Mouse (Mus musculus): ENCODE measurements around the gene Otoa.

Gene Otoa

GRCm38 (mm10) chr7:121082949-121083513 is 1.6 kb downstream of the Otoa start:
- DNase-seq, result peak; percentile 83

GRCm38 (mm10) chr7:121084840-121085453 is 3.5 kb downstream of the Otoa start:
- DNase-seq, result peak; percentile 85

GRCm38 (mm10) chr7:121085500-121085899 is 4.0 kb downstream of the Otoa start:
- DNase-seq, result peak; percentile 96

GRCm38 (mm10) chr7:121088745-121089144 is 7.3 kb downstream of the Otoa start:
- peak; percentile 64 for DNase-seq

- DNase-seq, result no peak
These were observed 9.3 kb downstream of the Otoa start for GRCm38 (mm10) chr7:121090748-121091147.

- DNase-seq, result no peak
These were observed 11.6 kb downstream of the Otoa start for GRCm38 (mm10) chr7:121093026-121093425.

GRCm38 (mm10) chr7:121098614-121099389 is 17.4 kb downstream of the Otoa start:
- peak; percentile 69 for DNase-seq

- peak; percentile 97 for DNase-seq
These were observed 26.4 kb downstream of the Otoa start for GRCm38 (mm10) chr7:121107851-121108250.

- DNase-seq, result peak; percentile 89
These were observed 29.9 kb downstream of the Otoa start for GRCm38 (mm10) chr7:121111321-121111720.

- DNase-seq, result no peak
These were observed 30.3 kb downstream of the Otoa start for GRCm38 (mm10) chr7:121111762-121112161.

GRCm38 (mm10) chr7:121120143-121120818 is 38.8 kb downstream of the Otoa start:
- DNase-seq, result peak; percentile 98

- no peak for DNase-seq
These were observed 49.4 kb downstream of the Otoa start for GRCm38 (mm10) chr7:121130837-121131236.

GRCm38 (mm10) chr7:121141274-121141673 is 59.8 kb downstream of the Otoa start:
- DNase-seq, result no peak

- no peak for DNase-seq
These were observed 69.2 kb downstream of the Otoa start for GRCm38 (mm10) chr7:121150662-121151061.

GRCm38 (mm10) chr7:121152186-121152585 is 70.7 kb downstream of the Otoa start:
- no peak for DNase-seq

- no peak for DNase-seq
These were observed 84.2 kb downstream of the Otoa start for GRCm38 (mm10) chr7:121165616-121166015.

- DNase-seq, result no peak
These were observed 90.4 kb downstream of the Otoa start for GRCm38 (mm10) chr7:121171888-121172287.

GRCm38 (mm10) chr7:121187201-121187786 is 105.8 kb downstream of the Otoa start:
- DNase-seq, result peak; percentile 51

- DNase-seq, result peak; percentile 53
These were observed 107.5 kb downstream of the Otoa start for GRCm38 (mm10) chr7:121188976-121189375.

- peak; percentile 55 for DNase-seq
These were observed 117.5 kb downstream of the Otoa start for GRCm38 (mm10) chr7:121198933-121199332.

- DNase-seq, result peak; percentile 39
These were observed 130.4 kb downstream of the Otoa start for GRCm38 (mm10) chr7:121211804-121212203.

All from heart, adult 11 months (tissue).